Mouse (Mus musculus) bone marrow macrophage, adult 2 months (primary cell): ENCODE data around the gene Myo19.

Experiments
- CTCF ChIP-seq: IDR thresholded peaks from 2 replicates; pipeline ENCODE4 v1.5.1; 2012; ENCODE audit warnings: low read depth, mild to moderate bottlenecking, low read length, moderate library complexity
- POLR2A ChIP-seq: IDR thresholded peaks from 2 replicates; pipeline ENCODE4 v1.6.1; 2012; ENCODE audit warnings: mild to moderate bottlenecking, low read depth, low read length, borderline replicate concordance

DNA sequence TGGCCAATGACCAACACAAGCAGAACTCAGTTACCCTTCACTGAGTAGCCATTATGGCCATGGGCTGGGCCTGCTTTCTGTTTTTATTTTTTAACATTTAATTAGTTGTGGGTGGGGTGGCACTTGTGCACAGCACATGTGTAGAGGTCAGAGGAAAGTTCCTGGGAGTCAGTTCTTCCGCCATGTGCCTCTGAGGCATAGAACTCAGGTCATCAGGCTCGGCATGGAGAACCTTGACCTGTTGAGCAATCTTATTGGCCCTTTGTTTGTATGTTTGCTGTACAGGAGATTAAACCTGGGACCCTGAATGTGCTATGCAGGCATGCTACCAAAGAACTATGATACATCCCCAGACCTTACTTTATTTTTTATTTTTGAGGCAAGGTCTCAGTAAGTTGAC lies 9.5 kb downstream of the Myo19 start:
- TF ChIP-seq CTCF (no peak), POLR2A (no peak)
